In the genomic region with DNA sequence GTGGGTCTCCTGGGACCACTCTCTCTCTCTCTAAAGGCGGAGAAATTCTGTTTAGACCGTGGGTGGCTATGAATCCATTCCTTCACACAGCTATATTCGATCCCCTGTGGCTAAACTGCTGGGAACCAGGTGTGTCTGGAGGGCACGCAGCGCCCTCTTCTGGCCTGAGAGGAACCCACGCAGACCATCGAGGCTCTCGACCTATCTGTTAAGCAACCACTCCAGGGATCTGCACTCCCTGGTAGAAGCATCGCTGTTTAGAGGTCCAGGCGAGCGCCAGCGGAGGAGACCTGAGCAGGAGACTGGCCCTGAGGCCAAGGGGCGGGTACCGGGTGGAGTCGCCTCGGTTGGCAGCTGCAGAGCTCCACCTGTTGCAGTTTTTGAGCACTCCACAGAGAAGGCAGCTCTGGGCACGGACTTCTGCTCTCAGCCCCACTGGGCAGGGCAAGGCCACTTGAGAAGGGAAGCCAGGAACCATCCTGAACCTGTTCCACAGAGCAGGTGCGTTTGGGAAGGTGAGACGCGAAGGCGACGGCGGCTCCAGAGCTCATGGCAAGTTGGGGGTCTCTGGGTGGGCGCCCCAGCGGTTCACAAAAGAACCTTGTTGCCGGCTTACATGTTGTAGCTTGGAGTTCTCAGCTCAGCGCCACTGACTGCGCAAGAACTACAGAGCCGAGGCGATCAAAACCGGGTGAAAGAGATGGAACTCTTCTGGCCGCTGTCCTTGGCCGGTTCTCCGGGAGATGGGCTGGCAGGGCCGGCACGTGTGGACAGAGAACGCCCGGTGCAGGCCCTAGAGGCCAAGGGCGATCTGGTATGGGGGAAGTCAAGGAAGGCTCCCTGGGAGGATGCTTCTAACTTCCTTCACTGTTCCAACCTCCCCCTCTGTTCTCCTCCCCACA, we compare ENCODE assay signal across 8 mouse cellular contexts. TPM values are rescaled to one million over a fixed set of nuclear protein-coding genes. Genes with fewer than 3 reads are reported as not detected.
DNase-seq lines count a peak whose midpoint lies in the region; ATAC-seq and TF ChIP-seq lines count a peak whose summit lies in the region.

TSS of gene Kcnk13 (plus strand) at position 199 of the 902 bp plus-strand sequence.

- WGBS in heart, embryonic 16.5 days = 2% methylated on average over 39 of the region's 39 CpGs
- 2% methylated on average over 39 of the region's 39 CpGs for WGBS in liver, embryonic 15.5 days (ENCODE audit: insufficient replicate concordance)
- WGBS in neural tube, embryonic 11.5 days = 1% methylated on average over 38 of the region's 39 CpGs

- peak; percentile 82 for DNase-seq in brain, embryonic 14.5 days (ENCODE audit: low read depth)
- DNase-seq in fibroblast of lung, adult 2 months (ENCODE audit: low read depth) = peak; percentile 26
- peak; percentile 75 to 79 for DNase-seq in kidney, postnatal 25 days
- DNase-seq in neural tube, embryonic 11.5 days (ENCODE audit: low spot score) = peak; percentile 81
- peak; percentile 65 for DNase-seq in telencephalon, adult 2 months (ENCODE audit: low read depth, low spot score)

- no peaks in the 10 kb centered on the region for H3K36me3 ChIP-seq in heart, embryonic 16.5 days (ENCODE audit: control insufficient read depth, insufficient read depth)
- no peaks in the 10 kb centered on the region for H3K36me3 ChIP-seq in liver, embryonic 15.5 days (replicated peaks)
- H3K36me3 ChIP-seq in neural tube, embryonic 11.5 days (ENCODE audit: control insufficient read depth, insufficient read depth, low read length) = no peaks in the 10 kb centered on the region

- peaks cover 60% of the 10 kb centered on the region for H3K27me3 ChIP-seq in heart, embryonic 16.5 days (ENCODE audit: control insufficient read depth, insufficient read depth, low read length)
- H3K27me3 ChIP-seq in liver, embryonic 15.5 days = peaks cover 76% of the 10 kb centered on the region
- H3K27me3 ChIP-seq in neural tube, embryonic 11.5 days (ENCODE audit: control insufficient read depth, insufficient read depth, low read length) = peaks cover 51% of the 10 kb centered on the region

- H3K9me3 ChIP-seq in heart, embryonic 16.5 days (replicated peaks; ENCODE audit: control insufficient read depth, low read length) = no peaks in the 10 kb centered on the region
- H3K9me3 ChIP-seq in liver, embryonic 15.5 days (replicated peaks) = no peaks in the 10 kb centered on the region
- no peaks in the 10 kb centered on the region for H3K9me3 ChIP-seq in neural tube, embryonic 11.5 days (ENCODE audit: control insufficient read depth, low read length)

- peak within 1 kb of the TSS; percentile 95 for H3K4me2 ChIP-seq in heart, embryonic 16.5 days (ENCODE audit: low read depth, low read length)
- H3K4me2 ChIP-seq in liver, embryonic 15.5 days = peak within 1 kb of the TSS; percentile 64
- H3K4me2 ChIP-seq in neural tube, embryonic 11.5 days (ENCODE audit: low read depth) = peak within 1 kb of the TSS; percentile 87

- H3K4me3 ChIP-seq in heart, embryonic 16.5 days (ENCODE audit: low read length) = peak within 1 kb of the TSS; percentile 61
- H3K4me3 ChIP-seq in liver, embryonic 15.5 days (replicated peaks) = peak within 1 kb of the TSS; percentile 47
- peak within 1 kb of the TSS; percentile 52 for H3K4me3 ChIP-seq in neural tube, embryonic 11.5 days (ENCODE audit: low read depth, low read length)

- peak within 1 kb of the TSS; percentile 39 for H3K9ac ChIP-seq in heart, embryonic 16.5 days (ENCODE audit: low read length)
- no peak within 1 kb of the TSS for H3K9ac ChIP-seq in liver, embryonic 15.5 days
- H3K9ac ChIP-seq in neural tube, embryonic 11.5 days (ENCODE audit: low read length) = peak within 1 kb of the TSS; percentile 0; the same call in 1 of the 2 replicates

- H3K4me1 ChIP-seq in heart, embryonic 16.5 days (ENCODE audit: control insufficient read depth, insufficient read depth, low read length) = peaks cover 21% of the 10 kb centered on the region
- peaks cover 21% of the 10 kb centered on the region for H3K4me1 ChIP-seq in liver, embryonic 15.5 days (replicated peaks)
- peaks cover 9% of the 10 kb centered on the region; the same call in 1 of the 2 replicates for H3K4me1 ChIP-seq in neural tube, embryonic 11.5 days (ENCODE audit: control insufficient read depth, insufficient read depth, low read length)

- peak; percentile 87 for TF ChIP-seq CTCF in brain, embryonic 14.5 days (IDR thresholded peaks at IDR 0.05; ENCODE audit: borderline replicate concordance, extremely low read depth, insufficient read depth, insufficient read length)

- H3K27ac ChIP-seq in heart, embryonic 16.5 days (ENCODE audit: low read length) = no peak within 1 kb of the TSS
- no peak within 1 kb of the TSS for H3K27ac ChIP-seq in liver, embryonic 15.5 days (replicated peaks)
- H3K27ac ChIP-seq in neural tube, embryonic 11.5 days (ENCODE audit: low read depth, low read length) = no peak within 1 kb of the TSS

- ATAC-seq in CD4-positive, CD25-positive, alpha-beta regulatory T cell, adult 4 months = peak; percentile 80
- peak; percentile 50; the same call in 1 of the 2 replicates for ATAC-seq in heart, embryonic 16.5 days (replicated peaks; ENCODE audit: extremely low read depth, insufficient read depth, low FRiP score)
- ATAC-seq in liver, embryonic 15.5 days (ENCODE audit: insufficient read depth) = peak; percentile 62; the same call in 1 of the 2 replicates
- ATAC-seq in neural tube, embryonic 11.5 days (ENCODE audit: insufficient read depth, low FRiP score, low TSS enrichment) = peak; percentile 64

- no peak for TF ChIP-seq POLR2A in brain, embryonic 14.5 days (IDR thresholded peaks at IDR 0.05; ENCODE audit: borderline replicate concordance, extremely low read depth, insufficient read depth, insufficient read length, poor library complexity, severe bottlenecking)

RNA-seq across cellular contexts. Expression of gene Kcnk13, which starts in this region (rescaled TPM):
- not detected for polyA plus RNA-seq in CD4-positive, CD25-positive, alpha-beta regulatory T cell, adult 4 months (2017; shearing (Covaris generic))
- 0.41 and 0.48 TPM in 2 replicates for polyA plus RNA-seq in brain, embryonic 14.5 days (2012; rRNA removed)
- 0.22 and 0.36 TPM in 2 replicates for polyA plus RNA-seq in heart, embryonic 16.5 days (2015; fragmentation: Nextera tagmentation; extraction: Ambion mirVana)
- polyA plus RNA-seq in liver, embryonic 15.5 days (2015; fragmentation: Nextera tagmentation; extraction: Ambion mirVana) = 0.79 and 1.0 TPM in 2 replicates
- 0.66 and 1.2 TPM in 2 replicates for polyA plus RNA-seq in neural tube, embryonic 11.5 days (2014; fragmentation: Nextera tagmentation; extraction: Ambion mirVana)

Comparison
In these comparisons a context has a peak if more than half of its experiments do, and no peak if none do; other contexts are left out.
1. Peak in ATAC-seq in CD4-positive, CD25-positive, alpha-beta regulatory T cell, adult 4 months; RNA of the gene not detected or under 1 TPM.
2. Peak in DNase-seq in brain, embryonic 14.5 days; RNA of the gene not detected or under 1 TPM.
3. Peak in ATAC-seq, H3K4me3 ChIP-seq, H3K9ac ChIP-seq and H3K4me2 ChIP-seq in heart, embryonic 16.5 days; RNA of the gene not detected or under 1 TPM.
4. DNase-seq: peak in every context shown above with its lines; median percentile 82 in brain, embryonic 14.5 days; 81 in neural tube, embryonic 11.5 days; 77 in kidney, postnatal 25 days; 65 in telencephalon, adult 2 months; 26 in fibroblast of lung, adult 2 months.